ENCODE assay signal across 8 mouse cellular contexts in the genomic region with DNA sequence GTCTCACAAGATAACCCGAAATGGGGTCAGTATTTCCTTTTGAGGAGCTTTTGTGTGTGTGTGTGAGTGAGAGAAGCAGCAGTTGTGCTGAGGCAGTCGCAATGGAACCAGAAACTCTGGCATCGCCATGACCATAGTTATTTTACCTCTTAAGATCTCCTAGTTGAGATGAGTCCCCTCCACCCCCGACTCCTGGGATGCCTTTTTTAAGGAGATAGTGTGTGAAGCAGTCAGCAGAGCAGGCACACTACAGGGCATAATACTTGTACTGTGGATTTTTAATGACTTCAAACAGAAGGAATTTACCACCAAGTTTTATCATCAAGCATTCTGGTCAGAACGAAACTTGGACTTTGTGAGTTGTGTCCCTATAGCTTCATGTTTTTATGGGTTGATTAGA. TPM values are rescaled to one million over a fixed set of nuclear protein-coding genes. Genes with fewer than 3 reads are reported as not detected.
DNase-seq lines count a peak whose midpoint lies in the region; ATAC-seq and TF ChIP-seq lines count a peak whose summit lies in the region.

No protein-coding gene starts in this region.

- no peaks in the 10 kb centered on the region; the same call in 1 of the 2 replicates for H3K36me3 ChIP-seq in testis, adult 2 months (ENCODE audit: control insufficient read depth, insufficient read depth, low read length)
- peaks cover 2% of the 10 kb centered on the region; the same call in 1 of the 2 replicates for H3K36me3 ChIP-seq in small intestine, adult 2 months (ENCODE audit: control insufficient read depth, insufficient read depth, low read length)

- TF ChIP-seq POLR2A in testis, adult 2 months (IDR thresholded peaks at IDR 0.05; ENCODE audit: control insufficient read depth, low read depth, low read length), result no peak
- no peak for TF ChIP-seq POLR2A in small intestine, adult 2 months (IDR thresholded peaks at IDR 0.05; ENCODE audit: low read depth, low read length)

- under 1% methylated on average over 5 of the region's 5 CpGs for WGBS in large intestine, adult 2 months
- 4% methylated on average over 5 of the region's 5 CpGs for WGBS in small intestine, adult 2 months

- TF ChIP-seq CTCF in testis, adult 2 months (IDR thresholded peaks at IDR 0.05; ENCODE audit: control insufficient read depth, insufficient read depth, insufficient replicate concordance, low read depth, low read length), result no peak
- TF ChIP-seq CTCF in small intestine, adult 2 months (IDR thresholded peaks at IDR 0.05; ENCODE audit: extremely low read depth, insufficient read length, insufficient replicate concordance, low read depth, low read length), result no peak

- no peaks in the 10 kb centered on the region for H3K27me3 ChIP-seq in testis, adult 2 months (ENCODE audit: control insufficient read depth, insufficient read depth, low read length)
- no peaks in the 10 kb centered on the region for H3K27me3 ChIP-seq in small intestine, adult 2 months (ENCODE audit: control insufficient read depth, insufficient read depth, low read length)

- DNase-seq in frontal cortex, postnatal 10 days (ENCODE audit: low spot score in 2 of 2), result no peak
- DNase-seq in testis, postnatal 10 days (ENCODE audit: low spot score), result no peak
- DNase-seq in large intestine, adult 2 months (ENCODE audit: low read depth, low spot score), result peak; percentile 73
- no peak for DNase-seq in adrenal gland, postnatal 14 days
- no peak for DNase-seq in layer of hippocampus, adult 9-11 months

- peak overlapping the region; percentile 96 for H3K4me3 ChIP-seq in testis, adult 2 months (ENCODE audit: control insufficient read depth, low read depth, low read length)
- H3K4me3 ChIP-seq in small intestine, adult 2 months (ENCODE audit: low read depth, low read length), result peak overlapping the region; percentile 47; the same call in 1 of the 2 replicates

- 0 out of 2 replicates have a peak, but pooled peaks have one; percentile 8 for ATAC-seq in frontal cortex, adult (ENCODE audit: low TSS enrichment)

- H3K4me1 ChIP-seq in testis, adult 2 months (ENCODE audit: control insufficient read depth, insufficient read depth, low read length), result peaks cover 8% of the 10 kb centered on the region
- H3K4me1 ChIP-seq in small intestine, adult 2 months (ENCODE audit: control insufficient read depth, insufficient read depth, insufficient read length, low read length), result peaks cover 19% of the 10 kb centered on the region

- H3K27ac ChIP-seq in testis, adult 2 months (ENCODE audit: control insufficient read depth, insufficient read depth, low read depth, low read length), result no peak overlapping the region
- peak overlapping the region; percentile 87 for H3K27ac ChIP-seq in small intestine, adult 2 months (ENCODE audit: insufficient read depth, low read depth, low read length)

RNA-seq across cellular contexts. Expression of gene March7, which starts 1.1 kb away (rescaled TPM):
- polyA plus RNA-seq in testis, adult 2 months (2012; rRNA removed), result 17.8 and 22.3 TPM in 2 replicates
- 6.0 and 13.6 TPM in 2 replicates for polyA plus RNA-seq in large intestine, adult 2 months (2012; rRNA removed)
- 2.1 and 4.4 TPM in 2 replicates for polyA plus RNA-seq in small intestine, adult 2 months (2012; rRNA removed)
- total RNA-seq in adrenal gland, postnatal 14 days (2021), result 42.6 and 47.3 TPM in 2 replicates

RNA-seq across cellular contexts. Expression of gene Baz2b, which starts 1.2 kb away (rescaled TPM):
- 16.1 and 20.0 TPM in 2 replicates for polyA plus RNA-seq in testis, adult 2 months (2012; rRNA removed)
- polyA plus RNA-seq in large intestine, adult 2 months (2012; rRNA removed), result 7.0 and 14.9 TPM in 2 replicates
- polyA plus RNA-seq in small intestine, adult 2 months (2012; rRNA removed), result 4.0 and 9.9 TPM in 2 replicates
- 79.7 and 86.9 TPM in 2 replicates for total RNA-seq in adrenal gland, postnatal 14 days (2021)
